Mouse (Mus musculus): ENCODE data around the gene Fubp3. TPM values are rescaled to one million over a fixed set of nuclear protein-coding genes. Genes with fewer than 3 reads are reported as not detected.
A peak's percentile ranks its signal among the peaks of the same experiment; 100 is the strongest.
"Not testable (repeated sequence)": the region's sequence is repeated elsewhere in the genome, so short reads cannot be mapped to it uniquely, and the experiment has no call there.

The Fubp3 gene
- 58.3 and 72.2 TPM in 2 replicates for polyA plus RNA-seq (2016; fragmentation: Nextera tagmentation; extraction: Ambion mirVana)

DNA sequence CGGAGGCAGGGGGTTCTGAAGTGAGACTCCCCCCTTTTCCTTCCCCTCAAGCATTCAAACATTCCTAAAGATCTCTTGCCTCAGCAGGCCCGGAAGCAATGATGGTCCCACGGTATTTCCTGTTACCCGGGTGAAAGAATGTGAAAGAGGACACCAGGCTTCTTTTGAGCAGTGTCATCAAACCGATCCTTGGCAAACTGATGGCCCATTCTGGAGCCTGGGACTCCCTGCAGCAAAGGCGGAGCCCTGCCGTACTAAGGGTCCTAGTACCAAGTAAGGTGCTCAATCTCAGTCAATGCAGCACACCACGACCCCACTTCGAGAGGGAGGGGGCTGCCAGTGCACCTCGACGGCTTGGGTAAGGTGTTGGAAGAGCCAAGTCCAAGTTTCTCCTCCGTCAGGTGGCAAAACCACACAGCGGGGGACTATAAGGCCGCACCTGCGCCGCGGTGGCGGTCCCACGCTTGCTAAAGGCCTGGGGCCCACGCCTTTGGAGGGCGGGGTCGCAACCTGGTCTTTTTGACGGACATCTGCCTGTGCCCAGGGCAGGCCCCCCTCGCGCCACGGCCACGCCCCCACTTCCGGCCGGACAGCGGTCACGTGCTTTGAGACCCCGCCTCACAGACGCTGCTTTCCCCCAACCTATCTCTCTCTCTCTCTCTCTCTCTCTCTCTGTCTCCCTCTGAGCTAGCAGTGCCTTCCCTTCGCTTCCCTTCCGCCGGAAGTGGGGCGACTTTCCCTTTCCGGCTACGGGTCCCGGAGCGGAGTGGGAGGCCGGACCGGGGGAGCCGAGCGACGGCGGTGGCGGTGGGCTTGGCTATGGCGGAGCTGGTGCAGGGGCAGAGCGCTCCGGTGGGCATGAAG lies at the start of gene Fubp3:
TSS of gene Fubp3 (plus strand) at position 601 of the 864 bp plus-strand sequence.
- H3K27me3 ChIP-seq (ENCODE audit: insufficient read depth, poor library complexity, severe bottlenecking), result peaks cover 1% of the 10 kb centered on the region; the same call in 1 of the 2 replicates
- H3K27ac ChIP-seq, result peak within 1 kb of the TSS; percentile 92
- DNase-seq (ENCODE audit: low spot score), result peak; percentile 98
- peak within 1 kb of the TSS; percentile 91 for H3K4me3 ChIP-seq
- H3K9me3 ChIP-seq, result no peaks in the 10 kb centered on the region
- peaks cover 17% of the 10 kb centered on the region for H3K4me1 ChIP-seq
- H3K36me3 ChIP-seq, result peaks cover 15% of the 10 kb centered on the region; the same call in 1 of the 2 replicates
- WGBS, result 1% methylated on average over 50 of the region's 51 CpGs

DNA sequence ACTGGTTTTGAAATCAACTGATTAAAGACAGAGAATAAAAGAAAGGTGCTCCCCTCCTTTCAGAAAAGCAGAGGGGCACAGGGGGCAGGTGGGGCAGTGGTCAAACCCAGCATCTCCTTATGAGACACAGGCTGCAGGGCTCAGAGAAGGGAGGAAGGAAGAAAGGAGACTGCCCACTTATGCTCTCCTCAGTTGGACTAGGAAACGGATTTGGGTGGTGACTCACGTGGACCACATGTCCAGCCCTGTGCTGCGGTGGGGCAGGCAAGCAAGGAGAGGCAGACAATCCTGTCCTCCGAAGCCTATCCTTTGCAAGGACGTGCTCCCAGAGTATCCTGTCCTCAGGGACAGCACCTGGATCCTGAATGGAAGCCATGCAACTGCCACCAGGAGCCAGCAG lies 47.8 kb upstream of the Fubp3 start:
- H3K27me3 ChIP-seq (ENCODE audit: insufficient read depth, poor library complexity, severe bottlenecking), result peaks cover 37% of the 10 kb centered on the region; the same call in 1 of the 2 replicates
- no peak overlapping the region for H3K4me3 ChIP-seq
- no peaks in the 10 kb centered on the region for H3K36me3 ChIP-seq
- H3K27ac ChIP-seq, result no peak overlapping the region
- 69% methylated on average over 5 of the region's 5 CpGs for WGBS
- peaks cover 15% of the 10 kb centered on the region for H3K4me1 ChIP-seq
- H3K9me3 ChIP-seq, result no peaks in the 10 kb centered on the region
- no peak for DNase-seq (ENCODE audit: low spot score)

DNA sequence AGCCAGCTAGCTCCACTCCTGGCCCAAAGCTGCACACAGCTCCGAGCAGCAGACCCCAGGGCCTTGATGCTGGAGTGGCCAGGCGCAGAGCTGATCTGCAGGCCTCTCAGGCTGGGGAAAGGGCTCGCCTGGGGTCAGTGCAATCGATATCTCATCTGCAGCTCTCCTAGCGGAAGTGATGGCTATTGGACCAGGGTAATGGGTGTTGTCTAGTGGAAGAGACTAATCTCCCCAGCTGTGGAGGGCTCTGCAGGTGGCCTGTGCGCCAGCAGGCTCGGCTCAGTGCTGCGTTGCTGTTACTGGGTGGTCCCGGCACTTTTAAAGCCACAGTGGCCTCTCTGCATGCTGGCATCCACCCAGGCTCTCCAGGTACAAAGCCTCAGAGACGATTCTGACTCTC lies 46.7 kb upstream of the Fubp3 start:
- WGBS, result 36% methylated on average over 10 of the region's 10 CpGs

DNA sequence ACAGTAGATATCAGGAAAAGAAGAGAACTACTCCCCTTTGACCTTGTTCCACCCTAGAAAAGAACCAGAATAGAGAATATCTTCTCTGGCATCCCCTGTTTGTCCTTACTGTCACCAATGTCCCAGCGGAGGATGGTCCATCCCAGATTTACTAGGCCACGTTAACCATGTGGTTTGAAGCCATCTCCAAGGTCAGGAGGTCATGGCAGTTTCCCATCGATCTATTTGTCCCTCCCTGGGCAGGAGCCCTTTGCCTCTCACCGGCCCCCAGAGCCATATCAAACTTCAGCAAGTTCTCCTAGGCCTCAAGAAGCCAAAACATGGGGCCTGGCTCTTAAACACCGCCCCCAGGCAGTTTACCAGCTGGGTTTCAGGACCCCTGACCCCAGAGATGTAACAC lies 42.2 kb upstream of the Fubp3 start:
- H3K4me1 ChIP-seq, result peaks cover 15% of the 10 kb centered on the region
- DNase-seq (ENCODE audit: low spot score), result no peak
- no peak overlapping the region for H3K4me3 ChIP-seq
- H3K9me3 ChIP-seq, result no peaks in the 10 kb centered on the region
- no peaks in the 10 kb centered on the region for H3K36me3 ChIP-seq
- WGBS, result 71% methylated on average over 5 of the region's 5 CpGs
- no peak overlapping the region for H3K27ac ChIP-seq
- peaks cover 18% of the 10 kb centered on the region; the same call in 1 of the 2 replicates for H3K27me3 ChIP-seq (ENCODE audit: insufficient read depth, poor library complexity, severe bottlenecking)

More for the DNA sequence above, 46.7 kb upstream of the Fubp3 start:
- DNase-seq (ENCODE audit: low spot score), result no peak
- Histone ChIP-seq H3K4me1 (peaks cover 15% of the 10 kb centered on the region), H3K4me3 (no peak overlapping the region), H3K27ac (no peak overlapping the region), H3K9me3 (no peaks in the 10 kb centered on the region), H3K27me3 (ENCODE audit: insufficient read depth, poor library complexity, severe bottlenecking) (peaks cover 37% of the 10 kb centered on the region; the same call in 1 of the 2 replicates), H3K36me3 (no peaks in the 10 kb centered on the region)

DNA sequence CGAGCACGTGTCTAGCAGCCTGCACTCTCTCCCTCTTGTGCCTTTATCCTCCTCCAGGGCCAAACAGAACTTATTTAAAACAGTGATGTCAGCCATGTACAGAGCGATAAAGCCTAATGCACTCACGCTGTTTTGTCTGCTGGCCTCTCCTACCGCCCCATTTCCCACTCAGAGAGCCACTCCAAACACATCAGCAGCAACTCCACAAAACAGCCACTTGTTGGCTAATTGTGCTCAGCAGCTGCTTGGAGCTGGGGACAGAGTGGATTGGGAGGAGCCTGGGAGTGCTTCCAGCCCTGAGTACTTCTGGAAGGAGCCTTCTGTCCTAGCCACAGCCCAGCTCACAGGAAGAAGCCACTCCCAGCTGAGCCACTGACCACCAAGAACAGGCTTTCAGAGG lies 35.4 kb upstream of the Fubp3 start:
- H3K9me3 ChIP-seq, result no peaks in the 10 kb centered on the region
- no peaks in the 10 kb centered on the region; the same call in 1 of the 2 replicates for H3K27me3 ChIP-seq (ENCODE audit: insufficient read depth, poor library complexity, severe bottlenecking)
- H3K4me1 ChIP-seq, result peaks cover 17% of the 10 kb centered on the region
- no peaks in the 10 kb centered on the region for H3K36me3 ChIP-seq
- no peak overlapping the region for H3K4me3 ChIP-seq
- DNase-seq (ENCODE audit: low spot score), result no peak
- H3K27ac ChIP-seq, result peak overlapping the region; percentile 45
- WGBS, result 36% methylated on average over 4 of the region's 5 CpGs

DNA sequence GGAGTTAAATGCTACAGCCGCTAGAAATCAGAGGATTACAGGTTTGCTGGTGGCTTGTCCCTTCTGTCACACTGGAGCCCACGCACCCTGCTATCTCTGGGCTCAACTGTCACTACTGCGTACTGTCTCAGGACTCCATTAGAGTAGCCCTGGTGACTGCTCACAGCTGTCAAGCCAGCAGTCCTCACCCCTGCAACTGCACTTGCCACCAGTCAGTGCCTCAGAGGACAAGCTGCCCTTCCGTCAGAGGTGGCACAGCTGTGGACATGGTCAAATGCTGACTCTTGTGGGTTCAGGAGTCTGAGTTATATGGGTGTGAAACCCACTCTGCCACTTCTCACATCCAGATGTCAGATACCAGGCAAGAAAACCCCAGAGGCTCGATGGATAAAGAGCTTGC lies 33.7 kb upstream of the Fubp3 start:
- WGBS, result 39% methylated on average over 5 of the region's 5 CpGs
- DNase-seq (ENCODE audit: low spot score), result no peak
- H3K27ac ChIP-seq, result no peak overlapping the region
- H3K36me3 ChIP-seq, result no peaks in the 10 kb centered on the region
- H3K27me3 ChIP-seq (ENCODE audit: insufficient read depth, poor library complexity, severe bottlenecking), result peaks cover 6% of the 10 kb centered on the region
- H3K9me3 ChIP-seq, result no peaks in the 10 kb centered on the region
- H3K4me1 ChIP-seq, result peaks cover 14% of the 10 kb centered on the region
- no peak overlapping the region for H3K4me3 ChIP-seq

DNA sequence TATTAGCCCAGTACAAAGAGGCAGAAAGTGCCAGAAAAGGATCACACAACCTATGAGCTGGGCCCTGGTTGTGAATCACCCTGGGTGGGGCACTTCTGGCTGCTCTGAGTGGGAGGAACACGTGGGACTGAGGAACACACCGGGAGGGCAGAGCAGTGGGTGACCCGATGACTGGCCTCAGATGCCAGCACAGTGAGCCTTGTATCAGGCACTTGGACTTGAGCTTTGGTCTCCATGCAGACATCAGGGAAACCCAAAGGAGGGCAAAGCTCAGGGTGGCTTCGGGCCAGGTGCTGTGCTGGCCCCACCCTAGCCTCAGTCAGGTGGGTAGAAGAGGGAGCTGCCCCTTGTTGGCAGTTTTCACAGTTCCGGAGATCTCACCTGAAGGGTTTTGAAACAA lies 30.9 kb upstream of the Fubp3 start:
- Histone ChIP-seq H3K4me1 (peaks cover 14% of the 10 kb centered on the region), H3K27ac (no peak overlapping the region), H3K9me3 (no peaks in the 10 kb centered on the region), H3K4me3 (no peak overlapping the region), H3K36me3 (no peaks in the 10 kb centered on the region), H3K27me3 (ENCODE audit: insufficient read depth, poor library complexity, severe bottlenecking) (peaks cover 6% of the 10 kb centered on the region)
- DNase-seq (ENCODE audit: low spot score), result no peak
- 87% methylated on average over 5 of the region's 5 CpGs for WGBS

DNA sequence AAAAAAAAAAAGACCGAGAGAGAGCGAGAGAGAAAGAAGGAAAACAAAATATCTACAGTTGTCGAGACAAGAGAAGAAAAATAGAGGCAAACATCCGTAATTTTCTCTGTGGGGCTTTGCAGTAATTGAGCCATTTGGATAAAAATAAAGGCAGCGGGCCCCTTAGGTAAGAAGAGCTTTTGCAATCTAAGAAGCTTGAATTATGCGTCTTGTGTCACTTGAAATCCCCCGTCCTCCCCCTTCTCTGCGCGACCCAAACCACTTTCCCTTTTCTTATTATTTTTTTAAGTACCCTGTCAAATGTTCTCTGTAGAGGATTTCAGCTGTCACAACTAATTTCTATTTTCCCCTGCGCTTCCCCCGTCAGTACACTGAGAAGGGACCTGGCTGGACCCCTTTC lies 24.7 kb upstream of the Fubp3 start:
- Histone ChIP-seq H3K4me3 (no peak overlapping the region), H3K9me3 (no peaks in the 10 kb centered on the region), H3K4me1 (no peaks in the 10 kb centered on the region), H3K27me3 (ENCODE audit: insufficient read depth, poor library complexity, severe bottlenecking) (peaks cover 6% of the 10 kb centered on the region; the same call in 1 of the 2 replicates), H3K36me3 (no peaks in the 10 kb centered on the region), H3K27ac (no peak overlapping the region)
- WGBS, result 67% methylated on average over 11 of the region's 11 CpGs
- no peak for DNase-seq (ENCODE audit: low spot score)

DNA sequence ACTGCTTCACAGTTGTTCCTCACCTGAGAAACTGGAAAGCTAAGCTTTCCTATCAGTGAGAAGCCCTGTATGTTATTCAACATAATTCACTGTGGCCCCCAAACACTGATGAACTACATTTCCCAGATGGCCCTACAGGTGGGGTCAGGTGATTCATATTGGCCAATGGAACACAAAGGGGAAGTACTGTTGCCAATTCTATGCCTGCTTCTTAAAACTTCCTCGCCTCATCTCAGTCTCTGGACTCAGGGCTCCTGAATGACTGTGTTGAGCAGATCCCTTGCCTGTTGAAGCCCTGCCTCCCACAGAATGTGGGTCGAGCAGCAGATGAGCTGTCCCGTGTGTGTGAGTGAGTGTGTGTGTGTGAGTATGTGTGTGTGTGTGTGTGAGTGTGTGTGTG lies 21.9 kb upstream of the Fubp3 start:
- no peak for DNase-seq (ENCODE audit: low spot score)
- H3K9me3 ChIP-seq, result no peaks in the 10 kb centered on the region
- H3K27me3 ChIP-seq (ENCODE audit: insufficient read depth, poor library complexity, severe bottlenecking), result no peaks in the 10 kb centered on the region; the same call in 1 of the 2 replicates
- H3K4me3 ChIP-seq, result no peak overlapping the region
- H3K4me1 ChIP-seq, result no peaks in the 10 kb centered on the region
- 79% methylated on average over 3 of the region's 3 CpGs for WGBS
- no peak overlapping the region for H3K27ac ChIP-seq
- H3K36me3 ChIP-seq, result no peaks in the 10 kb centered on the region

DNA sequence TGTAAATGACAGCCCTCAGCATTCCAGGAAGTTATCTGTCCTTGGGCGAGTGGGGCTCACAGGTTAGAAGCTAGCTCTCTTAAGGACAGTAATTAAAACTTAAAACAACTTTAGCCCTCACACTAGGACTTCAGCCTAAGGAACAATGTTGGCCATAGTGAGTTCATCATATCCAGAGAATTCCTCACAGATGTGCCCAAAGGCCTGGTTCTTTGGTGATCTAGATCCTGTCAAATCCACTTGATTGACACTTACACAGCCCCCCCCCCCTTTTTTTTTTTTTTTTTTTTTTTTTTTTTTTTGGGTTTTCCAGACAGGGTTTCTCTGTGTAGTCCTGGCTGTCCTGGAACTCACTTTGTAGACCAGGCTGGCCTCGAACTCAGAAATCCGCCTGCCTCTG lies 21.1 kb upstream of the Fubp3 start:
- 77% methylated on average over 3 of the region's 3 CpGs for WGBS
- not testable (repeated sequence) for H3K4me3 ChIP-seq; DNase-seq (ENCODE audit: low spot score); H3K36me3 ChIP-seq; H3K4me1 ChIP-seq; H3K9me3 ChIP-seq; H3K27me3 ChIP-seq (ENCODE audit: insufficient read depth, poor library complexity, severe bottlenecking); H3K27ac ChIP-seq

DNA sequence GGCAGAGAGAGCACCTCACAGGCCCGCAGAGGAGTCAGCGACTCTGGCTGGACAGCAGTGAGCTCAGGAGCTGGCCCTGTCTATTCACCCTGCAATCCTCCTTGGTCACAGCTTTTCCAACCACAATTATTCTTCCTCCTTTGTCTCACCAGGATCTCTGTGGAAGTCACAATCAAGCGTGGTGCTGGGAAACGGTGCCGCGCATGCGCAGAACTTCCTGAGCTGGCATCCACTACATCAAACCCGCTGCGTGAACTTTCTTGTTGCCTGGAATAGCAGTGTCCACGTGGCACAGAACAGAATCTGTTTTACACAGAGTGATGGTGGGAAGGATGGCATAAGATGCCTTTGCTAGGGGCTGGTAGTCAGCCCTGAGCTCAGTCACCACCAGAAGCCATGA lies 20.5 kb upstream of the Fubp3 start:
- 81% methylated on average over 10 of the region's 10 CpGs for WGBS
- no peaks in the 10 kb centered on the region for H3K36me3 ChIP-seq
- H3K4me1 ChIP-seq, result no peaks in the 10 kb centered on the region
- no peak for DNase-seq (ENCODE audit: low spot score)
- no peak overlapping the region for H3K27ac ChIP-seq
- H3K27me3 ChIP-seq (ENCODE audit: insufficient read depth, poor library complexity, severe bottlenecking), result no peaks in the 10 kb centered on the region
- H3K4me3 ChIP-seq, result no peak overlapping the region
- no peaks in the 10 kb centered on the region for H3K9me3 ChIP-seq

DNA sequence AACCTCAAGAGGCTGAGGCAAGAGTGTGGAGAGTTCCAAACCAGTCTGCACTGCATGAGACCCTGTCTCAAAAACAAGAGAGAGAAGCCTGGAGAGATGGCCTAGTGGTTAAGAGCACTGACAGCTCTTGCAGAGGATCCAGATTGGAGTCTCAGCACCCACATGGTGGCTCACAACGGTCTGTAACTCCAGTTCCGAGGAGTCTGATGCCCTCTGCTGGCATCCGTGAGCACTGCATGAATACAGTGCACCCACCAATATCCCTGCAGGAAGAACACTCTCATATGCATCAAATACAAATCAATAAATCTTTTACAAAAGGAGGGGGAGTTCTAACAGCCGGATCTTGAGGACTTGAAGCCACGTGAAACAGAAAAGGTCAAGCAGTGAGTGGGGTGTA lies 17.8 kb upstream of the Fubp3 start:
- H3K27ac ChIP-seq, result no peak overlapping the region
- WGBS, result 76% methylated on average over 5 of the region's 5 CpGs
- no peak overlapping the region for H3K4me3 ChIP-seq
- H3K27me3 ChIP-seq (ENCODE audit: insufficient read depth, poor library complexity, severe bottlenecking), result no peaks in the 10 kb centered on the region
- no peaks in the 10 kb centered on the region for H3K36me3 ChIP-seq
- H3K9me3 ChIP-seq, result no peaks in the 10 kb centered on the region
- H3K4me1 ChIP-seq, result no peaks in the 10 kb centered on the region
- DNase-seq (ENCODE audit: low spot score), result no peak

DNA sequence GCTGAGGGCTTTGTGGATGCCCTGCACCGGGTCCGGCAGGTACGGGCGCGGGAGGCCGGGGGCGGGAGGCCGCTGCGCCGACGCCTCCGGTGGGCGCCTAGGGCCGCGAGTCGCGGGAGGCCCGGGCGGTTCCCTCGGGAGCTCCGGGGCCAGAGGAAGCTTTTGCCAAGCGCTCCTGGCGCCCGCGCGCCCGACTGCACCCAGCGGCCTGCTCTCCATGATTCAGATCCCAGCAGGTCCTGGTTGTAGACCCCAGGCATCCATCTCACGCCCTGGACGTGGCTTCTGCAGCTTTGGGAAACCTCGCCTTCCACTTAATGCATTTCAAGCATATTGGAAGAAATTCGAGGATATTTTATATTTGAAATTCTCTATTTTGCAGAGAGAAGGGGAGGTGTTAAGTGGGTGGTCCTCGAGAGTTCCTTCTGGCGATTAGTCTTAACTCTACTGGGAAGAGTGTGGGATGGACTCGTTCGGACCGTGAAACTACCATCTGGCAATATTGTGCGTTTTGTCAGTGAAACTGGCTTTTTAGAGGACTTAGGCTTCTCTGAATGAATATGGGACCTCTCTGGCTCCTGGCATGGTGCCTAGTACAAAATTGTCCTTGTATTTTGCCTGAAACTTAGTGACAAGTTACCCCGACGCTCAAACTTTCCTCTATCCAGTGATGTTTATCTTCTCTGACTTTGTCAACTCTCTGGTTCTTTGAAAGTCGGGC lies 624 bp downstream of the Fubp3 start:
- no peak for DNase-seq (ENCODE audit: low spot score)
- Histone ChIP-seq H3K4me3 (peak overlapping the region; percentile 91), H3K27ac (peak overlapping the region; percentile 92), H3K4me1 (peaks cover 17% of the 10 kb centered on the region), H3K36me3 (peaks cover 15% of the 10 kb centered on the region; the same call in 1 of the 2 replicates), H3K9me3 (no peaks in the 10 kb centered on the region), H3K27me3 (ENCODE audit: insufficient read depth, poor library complexity, severe bottlenecking) (no peaks in the 10 kb centered on the region)
- 2% methylated on average over 41 of the region's 41 CpGs for WGBS
